Mouse (Mus musculus) intestine, embryonic 14.5 days (tissue): Measurements from ENCODE around the gene Sh3glb2. TPM values are rescaled to one million over a fixed set of nuclear protein-coding genes. Genes with fewer than 3 reads are reported as not detected.

Experiments
- ATAC-seq: fragments of 200-750 bp; cut with Nextera tagmentation; replicated peaks from 2 replicates; pipeline ENCODE4 v1.8.0; 2017; ENCODE audit warnings: low read depth, moderate number of reproducible peaks, moderate TSS enrichment, moderate library complexity; ENCODE audit not compliant: low FRiP score, low TSS enrichment
- DNase-seq: peaks from one replicate; pipeline ENCODE4 v3.0.0-alpha.2; 2018; ENCODE audit warnings: low spot score
- H3K27ac ChIP-seq: fragments of 300-500 bp; sonication (generic); 2 replicates; pipeline ENCODE4 v1.5.1; 2014; ENCODE audit warnings: low read depth, mild to moderate bottlenecking, control low read depth
- H3K27me3 ChIP-seq: fragments of 300-500 bp; sonication (generic); replicated peaks from 2 replicates; pipeline ENCODE4 v1.6.1; 2014; ENCODE audit warnings: low read length, control low read depth; ENCODE audit not compliant: control insufficient read depth, insufficient read depth
- H3K36me3 ChIP-seq: fragments of 300-500 bp; sonication (generic); 2 replicates; pipeline ENCODE4 v1.6.1; 2014; ENCODE audit warnings: low read length, control low read depth; ENCODE audit not compliant: control insufficient read depth, insufficient read depth
- H3K4me1 ChIP-seq: fragments of 300-500 bp; sonication (generic); replicated peaks from 2 replicates; pipeline ENCODE4 v1.6.1; 2014; ENCODE audit warnings: low read length, control low read depth, mixed read lengths; ENCODE audit not compliant: control insufficient read depth, insufficient read depth
- H3K4me2 ChIP-seq: fragments of 300-500 bp; sonication (generic); 2 replicates; pipeline ENCODE4 v1.6.1; 2014; ENCODE audit warnings: low read length
- H3K4me3 ChIP-seq: fragments of 300-500 bp; sonication (generic); 2 replicates; pipeline ENCODE4 v1.5.1; 2014; ENCODE audit warnings: low read depth, low read length, control low read depth, mixed read lengths
- H3K9ac ChIP-seq: fragments of 300-500 bp; sonication (generic); 2 replicates; pipeline ENCODE4 v1.6.1; 2014; ENCODE audit warnings: mild to moderate bottlenecking, low read length
- H3K9me3 ChIP-seq: fragments of 300-500 bp; sonication (generic); 2 replicates; pipeline ENCODE4 v1.6.1; 2016; ENCODE audit warnings: low read length, control low read depth; ENCODE audit not compliant: control insufficient read depth
- WGBS: fragments of 180-500 bp; shearing (Covaris S2); extraction: QIAGEN DNeasy Blood & Tissue Kit; methylation state at CpG from one replicate; pipeline ENCODE4 v1.1.7; 2014; 5-methylcytosine and 5-hydroxymethylcytosine counted together
- polyA plus RNA-seq: library from polyadenylated mRNA; unstranded; fragments of >200 nt; fragmentation: Nextera tagmentation; extraction: Ambion mirVana; gene quantifications from 2 replicates; pipeline ENCODE4 v1.2.1, GENCODE M21; 2014

Sh3glb2 gene
- polyA plus RNA-seq = 60.9 and 65.9 TPM in 2 replicates

DNA sequence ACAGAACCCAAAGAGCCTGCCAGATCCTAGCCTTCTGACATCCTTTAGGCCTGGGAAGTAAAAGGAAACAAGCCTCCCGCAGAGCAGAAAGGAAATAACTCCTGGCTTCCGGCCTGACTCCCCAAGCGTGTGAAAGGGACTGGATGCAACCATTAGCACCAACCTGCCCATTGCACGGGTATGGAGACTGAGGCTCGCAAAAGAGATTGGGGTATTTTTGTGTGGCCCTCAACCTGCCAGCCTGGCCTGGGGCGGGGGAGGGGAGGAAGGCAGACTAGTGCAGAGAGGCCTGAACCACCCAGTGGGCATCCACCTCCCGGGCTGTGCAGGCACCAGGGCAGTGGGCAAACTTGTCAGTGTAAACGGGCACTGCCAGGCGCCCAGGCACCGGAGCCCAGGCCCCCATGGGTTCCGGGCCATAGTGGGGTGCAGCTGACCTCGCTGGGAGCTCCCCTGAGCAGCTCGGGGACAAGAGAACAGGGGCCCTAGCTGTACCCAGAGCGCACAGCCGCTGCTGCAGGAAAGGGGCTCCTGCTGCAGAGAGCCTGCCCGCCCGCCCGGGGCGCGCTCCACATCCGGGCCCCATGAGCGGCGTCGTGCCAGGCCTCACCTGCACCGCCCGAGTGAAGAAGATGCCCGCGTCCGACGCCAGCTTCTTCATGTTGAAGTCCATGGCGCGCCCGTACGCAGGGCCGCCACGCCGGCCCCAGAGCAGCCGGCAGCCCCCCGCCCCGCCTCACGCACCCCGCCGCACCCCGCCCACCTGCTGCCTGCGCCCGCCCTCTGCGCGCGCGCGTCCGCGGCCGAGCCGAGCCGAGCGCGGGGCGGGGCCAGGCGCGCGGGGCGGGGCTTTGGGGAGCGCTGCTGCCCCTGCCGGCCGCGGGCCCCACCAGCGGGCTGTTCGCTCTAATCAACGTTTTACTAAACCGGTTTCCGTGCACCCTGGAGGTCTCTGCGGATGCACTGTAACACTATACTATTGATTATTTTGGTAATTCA is at the start of gene Sh3glb2:
TSS of gene Sh3glb2 (minus strand) at position 805 of the 999 bp plus-strand sequence.
- Histone ChIP-seq H3K27me3 (no peaks in the 10 kb centered on the region), H3K4me2 (peak within 1 kb of the TSS; percentile 88), H3K4me3 (peak within 1 kb of the TSS; percentile 72), H3K36me3 (peaks cover 8% of the 10 kb centered on the region), H3K9me3 (no peaks in the 10 kb centered on the region), H3K4me1 (peaks cover 26% of the 10 kb centered on the region), H3K9ac (peak within 1 kb of the TSS; percentile 69), H3K27ac (peak within 1 kb of the TSS; percentile 43; the same call in 1 of the 2 replicates)
- 2% methylated on average over 71 of the region's 73 CpGs for WGBS
- peak; percentile 66 for ATAC-seq
- peak; percentile 88 for DNase-seq

DNA sequence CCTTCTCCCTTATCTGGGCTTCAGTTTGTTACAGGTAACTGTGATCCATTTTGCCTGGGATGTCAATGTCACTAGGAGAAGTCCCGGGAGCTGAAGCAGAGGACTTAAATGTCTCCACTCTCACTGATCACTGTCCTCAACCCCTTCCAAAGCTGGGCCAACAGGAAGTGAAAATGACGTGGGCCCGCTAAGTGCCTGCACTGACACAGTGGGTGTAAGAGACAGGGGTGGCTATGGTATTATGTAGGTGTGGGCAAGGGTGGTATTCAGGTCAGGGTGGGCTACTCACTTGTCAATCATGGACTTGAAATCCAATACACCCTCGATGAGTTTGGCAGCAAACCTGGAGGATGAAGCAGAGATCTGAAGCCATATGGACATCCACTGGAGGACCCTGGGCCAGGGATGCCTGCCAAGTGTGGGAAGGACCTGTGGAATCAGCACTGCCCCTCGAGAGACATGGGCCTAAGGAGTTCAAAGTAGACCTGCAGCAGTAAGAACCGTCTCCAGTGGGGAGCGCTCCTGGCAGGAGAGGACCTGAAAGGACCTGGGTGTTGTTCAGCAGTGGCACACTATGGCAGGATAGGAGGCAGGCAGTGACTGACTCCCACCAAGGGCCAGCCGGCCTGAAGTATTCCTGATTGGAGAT is 49.4 kb upstream of the Sh3glb2 start:
- WGBS = 86% methylated on average over 8 of the region's 8 CpGs

DNA sequence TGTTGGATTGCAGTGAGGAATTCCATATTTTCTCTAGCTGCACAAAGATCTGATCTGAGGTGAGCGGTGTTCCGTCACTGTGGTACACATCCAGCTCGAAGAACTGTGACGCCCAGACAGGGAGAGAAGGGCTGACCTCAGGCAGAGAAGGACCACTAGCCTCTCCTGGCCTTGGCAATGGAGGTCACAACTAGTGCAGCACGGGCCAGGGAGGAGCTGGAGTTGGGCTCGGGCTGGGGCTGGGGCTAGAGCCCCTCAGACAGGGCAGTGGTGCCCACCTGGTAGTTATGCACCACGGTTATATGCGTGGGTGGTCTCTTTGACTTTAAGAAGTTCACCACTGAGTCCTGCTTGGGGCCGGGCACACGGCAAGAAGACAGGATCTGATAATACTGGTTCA is 48.6 kb upstream of the Sh3glb2 start:
- no peak overlapping the region for H3K27ac ChIP-seq
- H3K4me2 ChIP-seq = no peak overlapping the region
- DNase-seq (no peak), ATAC-seq (no peak)
- H3K9me3 ChIP-seq = no peaks in the 10 kb centered on the region
- WGBS = 90% methylated on average over 10 of the region's 10 CpGs
- H3K36me3 ChIP-seq = peaks cover 19% of the 10 kb centered on the region
- no peak overlapping the region for H3K9ac ChIP-seq
- H3K4me1 ChIP-seq = no peaks in the 10 kb centered on the region
- H3K4me3 ChIP-seq = no peak overlapping the region
- H3K27me3 ChIP-seq = no peaks in the 10 kb centered on the region

More for the DNA sequence above, 49.4 kb upstream of the Sh3glb2 start:
- Histone ChIP-seq H3K36me3 (peaks cover 14% of the 10 kb centered on the region), H3K4me3 (no peak overlapping the region), H3K4me2 (no peak overlapping the region), H3K27me3 (no peaks in the 10 kb centered on the region), H3K27ac (no peak overlapping the region), H3K9me3 (no peaks in the 10 kb centered on the region), H3K4me1 (no peaks in the 10 kb centered on the region), H3K9ac (no peak overlapping the region)
- no peak for DNase-seq
- no peak for ATAC-seq

DNA sequence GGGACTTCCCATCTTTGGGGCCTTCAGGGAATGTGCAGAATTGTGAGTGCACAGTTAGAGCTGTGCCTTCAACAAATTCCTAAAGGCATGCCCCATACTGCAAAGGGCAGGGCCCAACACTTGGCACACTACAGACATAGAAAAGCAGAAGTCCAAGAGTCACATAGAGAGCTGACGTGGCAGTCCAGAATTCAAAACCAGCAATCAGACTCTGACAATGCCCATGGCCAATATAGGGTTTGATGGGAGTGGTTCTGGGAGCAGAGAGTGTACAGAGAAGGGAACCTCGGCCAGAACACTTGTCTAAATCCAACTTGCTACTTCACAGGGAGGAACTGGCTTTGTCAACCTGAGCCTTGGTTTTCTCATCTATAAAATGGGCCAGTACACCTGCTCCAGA is 48.1 kb upstream of the Sh3glb2 start:
- H3K27ac ChIP-seq = no peak overlapping the region
- no peak overlapping the region for H3K4me2 ChIP-seq
- H3K9ac ChIP-seq = no peak overlapping the region
- peaks cover 23% of the 10 kb centered on the region for H3K36me3 ChIP-seq
- H3K4me3 ChIP-seq = no peak overlapping the region
- 96% methylated on average over 2 of the region's 2 CpGs for WGBS
- DNase-seq (no peak), ATAC-seq (no peak)
- H3K27me3 ChIP-seq = no peaks in the 10 kb centered on the region
- no peaks in the 10 kb centered on the region for H3K4me1 ChIP-seq
- H3K9me3 ChIP-seq = no peaks in the 10 kb centered on the region

DNA sequence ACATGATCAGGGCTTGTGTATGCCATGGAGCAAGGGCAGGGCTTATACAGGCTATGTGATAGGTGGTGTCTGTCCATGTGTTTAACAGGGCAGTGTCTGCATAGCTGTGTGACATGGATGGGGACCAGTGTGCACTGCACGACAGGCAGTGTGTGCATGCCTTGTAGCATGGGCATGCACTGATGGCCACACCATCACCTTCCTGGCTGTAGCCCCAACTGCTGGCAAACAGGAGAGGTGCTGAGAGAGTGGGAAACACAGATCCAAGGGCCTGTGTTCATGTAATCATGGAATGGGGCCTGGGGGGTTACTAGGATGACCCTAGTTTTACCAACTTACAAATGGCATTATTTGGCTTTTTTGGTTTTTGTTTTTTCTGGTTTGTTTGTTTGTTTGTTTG is 44.7 kb upstream of the Sh3glb2 start:
- ATAC-seq (no peak), DNase-seq (no peak)
- peaks cover 45% of the 10 kb centered on the region for H3K36me3 ChIP-seq
- H3K9ac ChIP-seq = no peak overlapping the region
- peaks cover 3% of the 10 kb centered on the region; the same call in 1 of the 2 replicates for H3K4me1 ChIP-seq
- H3K4me3 ChIP-seq = no peak overlapping the region
- H3K4me2 ChIP-seq = no peak overlapping the region
- no peaks in the 10 kb centered on the region for H3K9me3 ChIP-seq
- WGBS = 88% methylated on average over 1 of the region's 1 CpGs
- no peak overlapping the region for H3K27ac ChIP-seq
- no peaks in the 10 kb centered on the region for H3K27me3 ChIP-seq

DNA sequence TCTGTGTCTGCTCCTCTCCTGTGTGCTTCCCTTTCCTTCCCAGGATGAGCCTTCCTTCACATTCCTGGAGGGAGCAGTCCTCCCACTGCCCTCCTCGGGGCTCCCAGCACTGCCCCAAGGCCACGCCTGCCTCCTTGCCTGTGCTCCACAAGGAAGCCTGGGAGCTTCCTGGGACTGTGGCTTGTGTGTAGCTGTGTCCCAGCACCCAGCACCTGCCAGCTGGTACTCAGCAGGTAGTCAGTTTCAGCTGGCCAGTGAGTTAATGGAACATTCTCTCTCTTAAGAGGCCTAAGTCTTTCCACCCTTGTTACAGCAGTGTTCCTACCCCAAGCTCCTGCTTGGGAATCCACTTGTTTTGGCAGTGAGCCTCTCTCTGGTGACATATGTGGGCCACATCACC is 43.7 kb upstream of the Sh3glb2 start:
- no peak overlapping the region for H3K4me2 ChIP-seq

DNA sequence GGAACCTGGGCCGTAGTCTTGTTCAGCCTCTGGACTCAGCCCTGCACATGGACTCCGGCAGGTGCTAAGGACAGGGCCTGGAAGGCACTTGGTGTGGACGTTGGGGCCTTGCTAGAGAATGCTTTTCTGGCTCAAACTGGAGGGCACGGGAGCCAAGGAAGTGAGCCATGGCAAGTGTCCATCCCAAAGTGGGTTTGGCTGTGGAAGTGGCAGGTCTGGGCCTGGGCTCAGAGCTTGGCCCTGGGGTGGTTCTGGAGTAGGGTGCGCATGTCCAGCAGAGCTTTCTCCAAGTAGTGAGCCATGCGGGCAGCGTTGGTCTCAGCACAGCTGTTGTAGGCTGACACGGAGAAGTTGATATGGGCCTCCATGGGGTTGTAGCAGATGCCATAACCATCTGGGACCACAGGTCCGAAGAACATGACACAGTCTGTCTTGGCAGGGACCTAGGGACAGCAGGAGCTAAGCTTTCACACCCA is 43.3 kb upstream of the Sh3glb2 start:
- H3K9ac ChIP-seq = no peak overlapping the region
- no peaks in the 10 kb centered on the region for H3K27me3 ChIP-seq
- H3K9me3 ChIP-seq = no peaks in the 10 kb centered on the region
- H3K4me3 ChIP-seq = no peak overlapping the region
- 91% methylated on average over 9 of the region's 9 CpGs for WGBS
- no peak overlapping the region for H3K27ac ChIP-seq
- peaks cover 55% of the 10 kb centered on the region for H3K36me3 ChIP-seq
- no peak overlapping the region for H3K4me2 ChIP-seq
- DNase-seq (no peak), ATAC-seq (no peak)
- H3K4me1 ChIP-seq = peaks cover 3% of the 10 kb centered on the region; the same call in 1 of the 2 replicates

More for the DNA sequence above, 43.7 kb upstream of the Sh3glb2 start:
- no peak for DNase-seq
- Histone ChIP-seq H3K4me1 (peaks cover 3% of the 10 kb centered on the region; the same call in 1 of the 2 replicates), H3K9ac (no peak overlapping the region), H3K27ac (no peak overlapping the region), H3K9me3 (no peaks in the 10 kb centered on the region), H3K4me3 (no peak overlapping the region), H3K36me3 (peaks cover 50% of the 10 kb centered on the region), H3K27me3 (no peaks in the 10 kb centered on the region)
- no peak for ATAC-seq
- 62% methylated on average over 2 of the region's 2 CpGs for WGBS

DNA sequence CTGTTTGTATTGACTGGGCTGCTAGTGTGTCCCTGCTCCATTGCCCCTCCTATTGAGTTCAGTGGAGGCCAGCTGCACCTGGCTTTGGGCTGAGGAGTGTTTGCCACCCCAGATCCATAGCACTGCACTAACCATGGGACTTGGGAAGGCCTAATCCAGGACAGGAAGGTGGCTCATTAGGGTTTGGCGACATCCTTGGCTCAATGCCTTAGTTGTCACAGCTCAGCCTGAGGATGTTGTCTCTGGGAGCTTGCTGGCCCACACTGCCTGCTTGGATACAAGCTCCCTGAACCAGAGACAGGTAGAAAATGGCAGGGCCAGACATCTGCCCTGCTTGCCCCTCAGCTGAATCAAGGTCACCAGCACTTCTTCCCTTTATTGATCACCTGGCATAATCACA is 42.4 kb upstream of the Sh3glb2 start:
- Histone ChIP-seq H3K4me2 (no peak overlapping the region), H3K4me1 (peaks cover 3% of the 10 kb centered on the region; the same call in 1 of the 2 replicates), H3K9me3 (no peaks in the 10 kb centered on the region), H3K4me3 (no peak overlapping the region), H3K27ac (no peak overlapping the region), H3K9ac (no peak overlapping the region), H3K36me3 (peaks cover 63% of the 10 kb centered on the region), H3K27me3 (no peaks in the 10 kb centered on the region)
- WGBS = 88% methylated on average over 1 of the region's 1 CpGs
- DNase-seq (no peak), ATAC-seq (no peak)
